Mouse (Mus musculus) forebrain, embryonic 11.5 days (tissue): ENCODE results near the gene Rnf41. TPM values are rescaled to one million over a fixed set of nuclear protein-coding genes. Genes with fewer than 3 reads are reported as not detected.

Experiments used
- ATAC-seq: fragments of 200-750 bp; cut with Nextera tagmentation; replicated peaks from 2 replicates; pipeline ENCODE4 v1.8.0; 2017; ENCODE audit warnings: moderate TSS enrichment; ENCODE audit not compliant: low FRiP score
- DNase-seq: peaks from one replicate; pipeline ENCODE4 v3.0.0-alpha.2; 2017; ENCODE audit warnings: low spot score
- H3K27ac ChIP-seq: fragments of 300-500 bp; sonication (generic); 2 replicates; pipeline ENCODE4 v1.5.1; 2014; ENCODE audit warnings: low read depth, low read length
- H3K27me3 ChIP-seq: fragments of 300-500 bp; sonication (generic); 2 replicates; pipeline ENCODE4 v1.6.1; 2014; ENCODE audit warnings: mild to moderate bottlenecking, low read length, mixed read lengths; ENCODE audit not compliant: control insufficient read depth, insufficient read depth
- H3K36me3 ChIP-seq: fragments of 300-500 bp; sonication (generic); 2 replicates; pipeline ENCODE4 v1.6.1; 2014; ENCODE audit warnings: mild to moderate bottlenecking, low read length, moderate library complexity, mixed read lengths; ENCODE audit not compliant: control insufficient read depth, insufficient read depth
- H3K4me1 ChIP-seq: fragments of 300-500 bp; sonication (generic); replicated peaks from 2 replicates; pipeline ENCODE4 v1.6.1; 2014; ENCODE audit warnings: low read length, mixed read lengths; ENCODE audit not compliant: control insufficient read depth, insufficient read depth
- H3K4me2 ChIP-seq: fragments of 300-500 bp; sonication (generic); 2 replicates; pipeline ENCODE4 v1.6.1; 2014; ENCODE audit warnings: low read depth, mild to moderate bottlenecking, low read length, moderate library complexity, mixed read lengths; ENCODE audit not compliant: severe bottlenecking
- H3K4me3 ChIP-seq: fragments of 300-500 bp; sonication (generic); 2 replicates; pipeline ENCODE4 v1.5.1; 2014; ENCODE audit warnings: low read depth, low read length
- H3K9ac ChIP-seq: fragments of 300-500 bp; sonication (generic); 2 replicates; pipeline ENCODE4 v1.6.1; 2014; ENCODE audit warnings: low read length
- H3K9me3 ChIP-seq: fragments of 300-500 bp; sonication (generic); 2 replicates; pipeline ENCODE4 v1.6.1; 2016; ENCODE audit warnings: low read length, mixed read lengths; ENCODE audit not compliant: control insufficient read depth
- WGBS: fragments of 180-500 bp; shearing (Covaris S2); extraction: QIAGEN DNeasy Blood & Tissue Kit; methylation state at CpG from one replicate; pipeline ENCODE4 v1.1.7; 2014; 5-methylcytosine and 5-hydroxymethylcytosine counted together
- polyA plus RNA-seq: library from polyadenylated mRNA; unstranded; fragments of >200 nt; fragmentation: Nextera tagmentation; extraction: Ambion mirVana; gene quantifications from 2 replicates; pipeline ENCODE4 v1.2.1, GENCODE M21; 2014

Gene Rnf41
- polyA plus RNA-seq, 1 experiment from 2014 or later = 41.5 TPM

GRCm38 (mm10) chr10:128396017-128396673 lies 15.3 kb upstream of the Rnf41 start:
- H3K9ac ChIP-seq = no peak overlapping the region
- no peaks in the 10 kb centered on the region for H3K4me1 ChIP-seq
- 76% methylated on average over 11 of the region's 11 CpGs for WGBS
- no peak overlapping the region for H3K27ac ChIP-seq
- H3K27me3 ChIP-seq = no peaks in the 10 kb centered on the region
- no peaks in the 10 kb centered on the region for H3K9me3 ChIP-seq
- no peak overlapping the region for H3K4me2 ChIP-seq
- no peak for DNase-seq
- peaks cover 2% of the 10 kb centered on the region for H3K36me3 ChIP-seq
- no peak overlapping the region for H3K4me3 ChIP-seq
- ATAC-seq = no peak

GRCm38 (mm10) chr10:128396716-128397264 lies 14.7 kb upstream of the Rnf41 start:
- 78% methylated on average over 10 of the region's 10 CpGs for WGBS
- Histone ChIP-seq H3K4me3 (no peak overlapping the region), H3K9me3 (no peaks in the 10 kb centered on the region), H3K27me3 (no peaks in the 10 kb centered on the region), H3K4me2 (no peak overlapping the region), H3K27ac (no peak overlapping the region), H3K4me1 (no peaks in the 10 kb centered on the region), H3K36me3 (peaks cover 2% of the 10 kb centered on the region), H3K9ac (no peak overlapping the region)
- no peak for ATAC-seq
- DNase-seq = no peak

DNA sequence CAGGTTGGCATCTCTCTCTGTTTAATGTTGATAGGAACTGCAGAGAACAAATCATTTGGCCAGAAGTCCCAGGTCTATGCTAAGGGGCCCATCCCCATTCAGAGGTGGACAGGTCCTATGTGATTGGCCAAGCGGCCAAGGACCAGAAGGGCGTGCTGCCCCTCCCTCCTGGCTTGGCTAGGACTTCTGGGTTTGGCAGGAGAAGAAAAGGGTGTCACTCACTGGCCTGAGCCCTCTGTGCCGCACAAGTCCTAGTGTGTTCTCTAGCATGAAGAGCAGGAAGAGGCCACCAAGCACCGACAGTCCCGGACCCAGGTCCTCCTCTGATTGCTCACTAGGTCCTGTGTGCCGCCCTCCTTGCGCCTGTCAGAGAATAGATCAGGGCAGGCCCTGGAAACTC lies 14.0 kb upstream of the Rnf41 start:
- ATAC-seq = no peak
- Histone ChIP-seq H3K27ac (no peak overlapping the region), H3K4me2 (no peak overlapping the region), H3K4me1 (no peaks in the 10 kb centered on the region), H3K9ac (no peak overlapping the region), H3K9me3 (no peaks in the 10 kb centered on the region), H3K36me3 (no peaks in the 10 kb centered on the region), H3K27me3 (no peaks in the 10 kb centered on the region), H3K4me3 (no peak overlapping the region)
- no peak for DNase-seq
- 61% methylated on average over 7 of the region's 7 CpGs for WGBS

- no peak overlapping the region for H3K9ac ChIP-seq
- no peak overlapping the region for H3K4me2 ChIP-seq
- H3K4me1 ChIP-seq = no peaks in the 10 kb centered on the region
- no peaks in the 10 kb centered on the region for H3K9me3 ChIP-seq
- H3K27me3 ChIP-seq = no peaks in the 10 kb centered on the region
- H3K27ac ChIP-seq = no peak overlapping the region
- DNase-seq (no peak), ATAC-seq (no peak)
- no peak overlapping the region for H3K4me3 ChIP-seq
- H3K36me3 ChIP-seq = no peaks in the 10 kb centered on the region
- 32% methylated on average over 5 of the region's 5 CpGs for WGBS
Observed at GRCm38 (mm10) chr10:128400338-128400737, 11.1 kb upstream of the Rnf41 start.

- ATAC-seq = no peak
- 18% methylated on average over 2 of the region's 2 CpGs for WGBS
- Histone ChIP-seq H3K27me3 (no peaks in the 10 kb centered on the region), H3K4me3 (no peak within 1 kb of the TSS), H3K27ac (no peak within 1 kb of the TSS), H3K4me1 (no peaks in the 10 kb centered on the region), H3K9ac (no peak within 1 kb of the TSS), H3K9me3 (no peaks in the 10 kb centered on the region), H3K36me3 (no peaks in the 10 kb centered on the region), H3K4me2 (no peak within 1 kb of the TSS)
- no peak for DNase-seq
Observed at GRCm38 (mm10) chr10:128401056-128401455, 10.4 kb upstream of the Rnf41 start, which contains the start of gene Slc39a5. TSS of gene Slc39a5 (minus strand) at chr10:128401229.

DNA sequence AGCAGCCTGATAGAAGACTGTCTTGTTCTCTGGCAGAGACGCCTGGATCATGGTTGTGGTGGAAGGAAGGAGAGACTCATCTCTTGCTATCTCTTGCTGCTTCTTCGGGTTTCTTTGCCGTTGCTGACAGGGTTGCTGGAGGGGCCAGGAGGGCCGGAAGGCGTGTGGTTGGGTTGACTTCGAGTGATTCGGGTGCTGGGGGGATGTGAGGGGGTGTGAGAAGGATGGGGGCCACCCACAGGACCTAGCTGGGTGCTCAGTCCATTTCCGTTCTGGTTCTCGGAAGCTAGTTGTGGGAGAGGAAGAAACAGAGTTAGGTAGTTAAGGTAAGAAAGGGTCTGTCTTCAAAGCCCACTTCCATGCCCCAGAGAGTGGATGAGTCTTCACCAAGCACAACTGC lies 9.8 kb upstream of the Rnf41 start:
- H3K4me2 ChIP-seq = no peak overlapping the region
- WGBS = 85% methylated on average over 9 of the region's 9 CpGs
- H3K9ac ChIP-seq = no peak overlapping the region
- no peak for ATAC-seq
- no peak for DNase-seq
- H3K36me3 ChIP-seq = no peaks in the 10 kb centered on the region
- no peak overlapping the region for H3K27ac ChIP-seq
- H3K27me3 ChIP-seq = no peaks in the 10 kb centered on the region
- no peaks in the 10 kb centered on the region for H3K9me3 ChIP-seq
- H3K4me1 ChIP-seq = no peaks in the 10 kb centered on the region
- H3K4me3 ChIP-seq = no peak overlapping the region

DNA sequence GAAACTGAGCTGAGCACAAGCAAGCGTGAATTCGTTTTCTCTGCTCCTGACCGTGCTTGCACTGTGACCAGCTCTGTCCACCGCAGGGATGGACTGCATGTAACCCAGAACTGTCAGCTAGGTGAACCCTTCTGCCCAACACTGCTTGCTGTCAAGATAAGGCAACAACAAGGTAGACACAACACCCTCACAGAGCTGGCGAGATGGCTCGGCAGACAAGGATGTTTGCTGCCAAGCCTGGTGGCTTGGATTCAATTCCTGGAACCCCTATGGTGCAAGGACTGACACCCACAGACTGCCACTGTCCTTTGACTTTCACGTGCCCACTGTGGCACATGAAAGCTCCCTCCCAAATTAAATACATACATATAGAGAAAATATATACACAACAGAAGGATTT lies 7.5 kb upstream of the Rnf41 start:
- Histone ChIP-seq H3K36me3 (no peaks in the 10 kb centered on the region), H3K27ac (no peak overlapping the region), H3K27me3 (no peaks in the 10 kb centered on the region), H3K9ac (no peak overlapping the region), H3K4me2 (no peak overlapping the region), H3K4me1 (no peaks in the 10 kb centered on the region; the same call in 1 of the 2 replicates), H3K4me3 (no peak overlapping the region), H3K9me3 (no peaks in the 10 kb centered on the region)
- 88% methylated on average over 7 of the region's 7 CpGs for WGBS
- ATAC-seq = no peak
- DNase-seq = no peak

GRCm38 (mm10) chr10:128408591-128409535 lies 2.6 kb upstream of the Rnf41 start:
- peaks cover 13% of the 10 kb centered on the region for H3K4me1 ChIP-seq
- peak; percentile 69 for DNase-seq

More at GRCm38 (mm10) chr10:128408591-128409535, 2.6 kb upstream of the Rnf41 start:
- 19% methylated on average over 35 of the region's 35 CpGs for WGBS
- no peaks in the 10 kb centered on the region for H3K9me3 ChIP-seq
- peak overlapping the region; percentile 93 for H3K4me3 ChIP-seq
- H3K27me3 ChIP-seq = no peaks in the 10 kb centered on the region
- H3K36me3 ChIP-seq = no peaks in the 10 kb centered on the region
- ATAC-seq = peak; percentile 13; the same call in 1 of the 2 replicates
- H3K4me2 ChIP-seq = peak overlapping the region; percentile 96
- H3K9ac ChIP-seq = peak overlapping the region; percentile 96
- H3K27ac ChIP-seq = peak overlapping the region; percentile 82
